Mouse (Mus musculus) embryonic facial prominence, embryonic 11.5 days (tissue): ENCODE results near the gene Ly6g5b. TPM values are rescaled to one million over a fixed set of nuclear protein-coding genes. Genes with fewer than 3 reads are reported as not detected.

Experiments used
- ATAC-seq: fragments of 200-750 bp; cut with Nextera tagmentation; replicated peaks from 2 replicates; pipeline ENCODE4 v1.8.0; 2017; ENCODE audit warnings: low read depth; ENCODE audit not compliant: insufficient number of reproducible peaks, low FRiP score, low TSS enrichment
- DNase-seq: peaks from one replicate; pipeline ENCODE4 v3.0.0-alpha.2; 2015; ENCODE audit warnings: low spot score
- H3K27ac ChIP-seq: fragments of 300-500 bp; sonication (generic); replicated peaks from 2 replicates; pipeline ENCODE4 v1.5.1; 2014; ENCODE audit warnings: mild to moderate bottlenecking, low read depth, low read length, control low read depth
- H3K27me3 ChIP-seq: fragments of 300-500 bp; sonication (generic); 2 replicates; pipeline ENCODE4 v1.6.1; 2014; ENCODE audit warnings: mild to moderate bottlenecking, low read length, moderate library complexity, mixed read lengths; ENCODE audit not compliant: control insufficient read depth, insufficient read depth
- H3K36me3 ChIP-seq: fragments of 300-500 bp; sonication (generic); replicated peaks from 2 replicates; pipeline ENCODE4 v1.6.1; 2014; ENCODE audit warnings: low read depth, mild to moderate bottlenecking, low read length, moderate library complexity, mixed read lengths; ENCODE audit not compliant: control insufficient read depth, insufficient read depth
- H3K4me1 ChIP-seq: fragments of 300-500 bp; sonication (generic); 2 replicates; pipeline ENCODE4 v1.6.1; 2014; ENCODE audit warnings: low read length, mixed read lengths; ENCODE audit not compliant: control insufficient read depth, insufficient read depth
- H3K4me2 ChIP-seq: fragments of 300-500 bp; sonication (generic); 2 replicates; pipeline ENCODE4 v1.6.1; 2014; ENCODE audit warnings: low read depth, mild to moderate bottlenecking, control low read depth, low read length, moderate library complexity
- H3K4me3 ChIP-seq: fragments of 300-500 bp; sonication (generic); 2 replicates; pipeline ENCODE4 v1.5.1; 2014; ENCODE audit warnings: low read depth, low read length, control low read depth
- H3K9ac ChIP-seq: fragments of 300-500 bp; sonication (generic); replicated peaks from 2 replicates; pipeline ENCODE4 v1.6.1; 2014; ENCODE audit warnings: mild to moderate bottlenecking, control low read depth, low read length
- H3K9me3 ChIP-seq: fragments of 300-500 bp; sonication (generic); replicated peaks from 2 replicates; pipeline ENCODE4 v1.6.1; 2016; ENCODE audit warnings: mild to moderate bottlenecking, low read length, inconsistent platforms, mixed read lengths; ENCODE audit not compliant: control insufficient read depth
- WGBS: fragments of 180-500 bp; shearing (Covaris S2); extraction: QIAGEN DNeasy Blood & Tissue Kit; methylation state at CpG from one replicate; pipeline ENCODE4 v1.1.7; 2014; 5-methylcytosine and 5-hydroxymethylcytosine counted together
- polyA plus RNA-seq: library from polyadenylated mRNA; unstranded; fragments of >200 nt; fragmentation: Nextera tagmentation; extraction: Ambion mirVana; gene quantifications from 2 replicates; pipeline ENCODE4 v1.2.1, GENCODE M21; 2014

Ly6g5b gene
- polyA plus RNA-seq, 1 experiment from 2014 or later = 0.53 TPM

DNA sequence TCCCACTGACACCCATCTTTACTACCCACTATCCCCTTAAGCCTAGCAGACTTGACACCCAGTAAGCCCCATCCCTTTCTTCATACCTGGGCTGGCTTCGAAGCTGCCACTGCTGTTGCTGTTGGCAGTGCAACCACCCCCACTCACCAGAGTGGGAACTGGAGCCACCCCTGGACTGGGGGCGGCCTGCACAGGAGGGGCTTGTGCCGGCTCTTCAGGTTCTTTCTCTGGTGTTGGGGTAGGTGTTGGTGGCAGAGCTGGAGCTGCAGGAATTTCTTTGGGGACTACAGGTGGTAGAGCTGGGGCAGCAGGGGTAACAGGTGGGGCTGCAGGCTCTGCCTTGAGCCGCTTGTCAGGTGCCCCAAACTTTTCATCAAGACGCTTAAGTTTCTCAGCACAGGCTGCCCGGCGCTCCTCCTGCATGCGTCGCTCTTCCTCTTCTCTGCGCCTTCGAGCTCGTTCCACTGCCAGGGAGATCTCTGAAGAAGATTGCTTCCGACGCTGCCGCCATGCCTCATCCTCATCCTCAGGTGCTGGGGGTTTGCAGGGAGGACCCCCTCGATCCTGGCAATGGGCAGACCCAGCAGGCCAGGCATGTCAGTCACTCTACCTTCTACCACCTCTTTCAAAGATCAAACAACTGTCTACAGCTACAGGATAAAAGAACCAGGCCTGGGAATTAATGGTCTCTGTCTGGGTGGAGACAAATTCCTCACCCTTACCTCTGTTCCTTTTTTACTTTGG is 43.8 kb upstream of the Ly6g5b start:
- no peak for ATAC-seq
- H3K4me3 ChIP-seq = no peak overlapping the region

DNA sequence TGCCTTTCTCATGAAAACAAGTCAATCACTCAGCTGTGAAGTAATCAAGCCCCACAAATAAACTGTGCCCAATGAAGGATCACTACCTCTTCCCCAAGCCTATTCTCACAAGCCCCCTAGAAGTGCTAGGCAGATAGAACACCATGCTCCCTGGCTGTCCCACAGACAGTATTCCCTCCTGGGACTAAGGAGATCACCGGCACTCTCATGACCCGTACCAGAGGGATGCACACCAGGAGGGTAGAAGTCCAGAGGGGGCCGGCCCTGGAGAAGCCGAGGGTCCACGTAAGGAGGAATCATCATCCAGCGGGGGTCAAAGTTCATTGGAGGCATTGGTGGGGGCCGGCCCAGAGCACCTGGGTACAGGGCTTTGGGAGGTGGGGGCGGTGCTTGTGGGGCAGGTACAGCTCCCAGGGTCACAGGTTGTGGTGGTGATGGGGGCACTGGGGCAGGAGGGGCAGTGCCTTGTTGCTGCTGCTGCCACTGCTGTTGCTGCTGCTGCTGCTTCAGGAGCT is 42.5 kb upstream of the Ly6g5b start:
- no peak overlapping the region for H3K27ac ChIP-seq
- no peaks in the 10 kb centered on the region for H3K9me3 ChIP-seq
- 91% methylated on average over 8 of the region's 8 CpGs for WGBS
- H3K4me1 ChIP-seq = peaks cover 3% of the 10 kb centered on the region; the same call in 1 of the 2 replicates
- no peak overlapping the region for H3K4me3 ChIP-seq
- H3K27me3 ChIP-seq = no peaks in the 10 kb centered on the region
- no peak overlapping the region for H3K4me2 ChIP-seq
- peaks cover 80% of the 10 kb centered on the region for H3K36me3 ChIP-seq
- DNase-seq (no peak), ATAC-seq (no peak)
- no peak overlapping the region for H3K9ac ChIP-seq

More for the DNA sequence above, 43.8 kb upstream of the Ly6g5b start:
- H3K4me2 ChIP-seq = no peak overlapping the region
- no peaks in the 10 kb centered on the region for H3K9me3 ChIP-seq
- H3K4me1 ChIP-seq = peaks cover 6% of the 10 kb centered on the region; the same call in 1 of the 2 replicates
- no peak for DNase-seq
- no peaks in the 10 kb centered on the region for H3K27me3 ChIP-seq
- H3K36me3 ChIP-seq = peaks cover 72% of the 10 kb centered on the region
- H3K9ac ChIP-seq = no peak overlapping the region
- no peak overlapping the region for H3K27ac ChIP-seq
- WGBS = 93% methylated on average over 16 of the region's 16 CpGs

DNA sequence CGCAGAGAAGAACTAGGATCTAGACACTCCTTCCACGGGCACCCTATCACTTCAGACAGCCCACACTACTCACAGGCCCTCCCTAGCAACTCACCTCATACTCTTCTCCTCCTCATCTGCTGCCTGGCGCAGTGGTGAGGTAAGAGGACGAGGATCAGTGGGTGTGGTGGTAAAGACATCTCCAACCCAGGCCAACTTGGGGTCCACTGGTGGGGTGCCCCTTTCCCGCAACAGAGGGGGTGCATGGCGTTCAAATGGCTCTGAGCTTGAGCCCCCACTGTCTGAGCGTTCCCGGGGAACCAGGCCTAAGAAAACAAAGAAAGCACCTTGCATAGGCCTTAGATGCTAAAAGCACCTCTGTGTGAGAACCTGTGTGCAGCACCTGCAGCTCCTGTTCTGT is 42.0 kb upstream of the Ly6g5b start:
- Histone ChIP-seq H3K4me2 (no peak overlapping the region), H3K4me3 (no peak overlapping the region), H3K9me3 (no peaks in the 10 kb centered on the region), H3K36me3 (peaks cover 85% of the 10 kb centered on the region), H3K4me1 (0 out of 2 replicates have a peak, but pooled peaks cover 3% of the 10 kb centered on the region), H3K9ac (no peak overlapping the region), H3K27me3 (no peaks in the 10 kb centered on the region), H3K27ac (no peak overlapping the region)
- DNase-seq = no peak
- no peak for ATAC-seq
- 91% methylated on average over 8 of the region's 8 CpGs for WGBS

DNA sequence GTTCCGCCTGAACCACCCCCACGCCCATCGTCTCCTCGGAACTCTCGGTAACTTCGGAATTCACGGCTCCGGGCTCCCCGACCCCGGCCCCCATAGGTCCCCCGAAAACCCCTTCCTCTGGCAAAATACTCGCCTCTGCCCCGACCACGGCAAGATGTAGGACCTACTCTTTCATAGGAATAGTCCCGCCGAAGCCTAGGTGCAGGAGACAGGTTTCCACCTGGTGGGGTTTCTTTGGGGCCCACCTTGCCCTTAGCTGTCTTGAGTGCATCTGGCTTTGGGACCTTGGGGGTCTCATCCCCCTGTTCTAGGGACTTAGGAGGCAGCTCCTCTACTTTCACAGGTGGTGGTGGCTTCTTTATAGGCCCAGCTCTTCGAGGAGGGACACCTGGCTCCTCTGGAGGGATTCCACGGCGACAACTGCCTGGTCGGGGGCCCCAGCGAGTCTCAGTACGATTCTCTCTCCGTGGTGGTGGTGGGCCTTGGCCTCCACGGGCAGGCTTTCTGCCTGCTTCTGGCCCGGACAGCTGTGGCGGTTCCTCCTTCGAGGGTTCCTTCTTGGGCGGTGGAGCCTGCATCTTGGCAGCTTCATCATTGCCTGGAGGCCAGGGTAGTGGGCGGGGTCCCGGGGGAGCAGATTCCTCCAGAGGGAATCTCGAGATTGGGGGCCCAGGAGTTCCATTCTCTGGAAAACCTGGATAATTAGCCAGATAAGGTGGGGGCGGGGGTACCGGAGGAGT is 41.4 kb upstream of the Ly6g5b start:
- 91% methylated on average over 33 of the region's 33 CpGs for WGBS

DNA sequence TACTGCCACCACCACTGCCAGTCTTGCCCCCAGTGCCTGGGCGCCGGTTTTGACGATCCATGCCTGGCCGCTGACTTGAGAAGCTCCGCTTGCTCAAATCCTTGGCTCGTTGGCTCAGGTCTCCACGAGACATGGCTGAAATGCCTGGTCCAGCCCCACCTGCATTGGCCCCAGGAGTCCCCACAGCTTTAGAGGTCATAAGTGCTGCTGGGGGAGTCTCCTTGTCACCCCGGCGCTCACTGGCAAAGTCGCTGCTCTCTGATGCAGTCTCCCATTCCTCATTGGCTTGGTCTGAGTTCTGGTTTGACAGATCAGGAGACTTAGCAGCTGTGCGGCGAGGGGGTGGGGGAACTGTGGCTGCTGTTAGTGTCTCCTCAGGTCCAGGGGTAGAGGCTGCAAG is 40.2 kb upstream of the Ly6g5b start:
- H3K9me3 ChIP-seq = no peaks in the 10 kb centered on the region
- ATAC-seq = no peak
- no peaks in the 10 kb centered on the region for H3K27me3 ChIP-seq
- no peak overlapping the region for H3K4me2 ChIP-seq
- 92% methylated on average over 12 of the region's 12 CpGs for WGBS
- no peak overlapping the region for H3K4me3 ChIP-seq
- H3K4me1 ChIP-seq = 0 out of 2 replicates have a peak, but pooled peaks cover 3% of the 10 kb centered on the region
- H3K36me3 ChIP-seq = peaks cover 87% of the 10 kb centered on the region
- H3K9ac ChIP-seq = no peak overlapping the region
- H3K27ac ChIP-seq = no peak overlapping the region
- DNase-seq = no peak

More for the DNA sequence above, 41.4 kb upstream of the Ly6g5b start:
- Histone ChIP-seq H3K36me3 (peaks cover 89% of the 10 kb centered on the region), H3K4me2 (no peak overlapping the region), H3K9ac (no peak overlapping the region), H3K4me3 (no peak overlapping the region), H3K9me3 (no peaks in the 10 kb centered on the region), H3K27me3 (no peaks in the 10 kb centered on the region), H3K4me1 (0 out of 2 replicates have a peak, but pooled peaks cover 3% of the 10 kb centered on the region), H3K27ac (no peak overlapping the region)
- no peak for ATAC-seq
- no peak for DNase-seq

DNA sequence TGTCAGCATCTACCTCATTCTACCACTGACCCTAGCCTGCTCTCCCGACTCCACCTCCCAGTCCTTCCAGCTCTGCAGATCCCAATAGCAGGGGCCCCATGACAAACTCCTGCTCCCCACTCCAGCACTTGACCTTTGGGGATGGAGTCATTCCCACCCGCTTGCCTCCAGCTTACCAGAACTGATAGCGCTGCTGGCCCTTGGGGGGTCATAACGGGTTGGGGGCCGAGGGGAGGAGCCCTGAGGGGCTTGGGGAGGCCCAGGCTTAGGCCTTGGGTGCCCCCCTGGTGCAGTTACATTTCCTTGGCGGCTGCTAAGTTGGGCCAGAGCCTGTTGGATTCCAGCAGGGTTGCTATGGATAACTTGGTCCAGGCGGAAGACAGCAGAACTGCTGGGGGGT is 39.4 kb upstream of the Ly6g5b start:
- H3K4me3 ChIP-seq = no peak overlapping the region
- 86% methylated on average over 7 of the region's 7 CpGs for WGBS
- no peak for ATAC-seq
- 0 out of 2 replicates have a peak, but pooled peaks cover 3% of the 10 kb centered on the region for H3K4me1 ChIP-seq
- no peaks in the 10 kb centered on the region for H3K9me3 ChIP-seq
- no peaks in the 10 kb centered on the region for H3K27me3 ChIP-seq
- H3K36me3 ChIP-seq = peaks cover 87% of the 10 kb centered on the region
- H3K9ac ChIP-seq = no peak overlapping the region
- no peak for DNase-seq
- H3K4me2 ChIP-seq = no peak overlapping the region
- H3K27ac ChIP-seq = no peak overlapping the region

DNA sequence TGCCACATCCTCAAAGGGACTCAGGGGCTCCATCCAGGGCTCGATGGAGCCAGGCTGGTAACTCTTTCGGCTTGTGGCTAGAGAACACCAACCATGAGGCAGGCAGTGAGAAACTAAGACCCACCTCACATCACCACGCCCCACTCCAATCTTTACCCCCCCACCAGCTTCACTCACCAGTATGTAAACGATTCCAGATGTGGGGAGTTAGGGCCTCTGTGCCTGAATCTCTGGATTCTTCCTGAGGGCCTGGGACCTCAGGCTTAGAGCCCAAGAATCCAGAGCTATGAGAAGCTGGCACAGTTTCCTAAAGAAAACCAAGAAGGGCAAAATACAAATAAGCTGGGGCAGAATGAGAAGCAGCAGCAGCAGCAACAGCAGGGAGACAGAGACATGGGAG is 38.7 kb upstream of the Ly6g5b start:
- 61% methylated on average over 4 of the region's 4 CpGs for WGBS
- H3K36me3 ChIP-seq = peaks cover 88% of the 10 kb centered on the region
- no peaks in the 10 kb centered on the region for H3K27me3 ChIP-seq
- ATAC-seq (no peak), DNase-seq (peak; percentile 68)
- no peak overlapping the region for H3K9ac ChIP-seq
- H3K27ac ChIP-seq = no peak overlapping the region
- 0 out of 2 replicates have a peak, but pooled peaks cover 3% of the 10 kb centered on the region for H3K4me1 ChIP-seq
- H3K4me2 ChIP-seq = no peak overlapping the region
- no peaks in the 10 kb centered on the region for H3K9me3 ChIP-seq
- no peak overlapping the region for H3K4me3 ChIP-seq

DNA sequence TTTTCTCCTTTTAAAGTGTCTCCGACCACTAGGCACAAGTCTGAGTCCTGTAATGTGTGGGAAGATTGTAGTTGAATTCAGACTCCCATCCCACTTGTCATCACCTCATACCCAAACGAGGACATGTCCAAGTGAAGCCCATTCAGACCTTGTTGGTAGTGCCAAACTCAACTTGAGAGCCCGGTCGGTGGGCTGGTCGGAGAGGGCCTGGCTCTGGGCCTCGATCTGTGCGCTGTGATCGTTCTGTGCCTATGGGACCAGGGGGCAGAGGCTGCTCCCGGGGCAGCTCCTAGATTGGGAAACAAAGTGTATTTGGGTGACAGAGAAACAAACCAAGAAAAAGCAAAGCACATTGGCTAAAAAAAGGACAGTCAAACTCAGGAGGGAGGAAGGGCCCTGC is 37.8 kb upstream of the Ly6g5b start:
- 94% methylated on average over 9 of the region's 9 CpGs for WGBS
- no peak overlapping the region for H3K9ac ChIP-seq

More for the DNA sequence above, 37.8 kb upstream of the Ly6g5b start:
- Histone ChIP-seq H3K4me2 (no peak overlapping the region), H3K27ac (no peak overlapping the region), H3K4me3 (no peak overlapping the region), H3K36me3 (peaks cover 82% of the 10 kb centered on the region), H3K4me1 (0 out of 2 replicates have a peak, but pooled peaks cover 3% of the 10 kb centered on the region), H3K27me3 (no peaks in the 10 kb centered on the region), H3K9me3 (no peaks in the 10 kb centered on the region)
- ATAC-seq = no peak
- DNase-seq = no peak
